Mouse (Mus musculus): ENCODE data around the gene Trappc2.
A peak's percentile ranks its signal among the peaks of the same experiment; 100 is the strongest.

Gene Trappc2

DNA sequence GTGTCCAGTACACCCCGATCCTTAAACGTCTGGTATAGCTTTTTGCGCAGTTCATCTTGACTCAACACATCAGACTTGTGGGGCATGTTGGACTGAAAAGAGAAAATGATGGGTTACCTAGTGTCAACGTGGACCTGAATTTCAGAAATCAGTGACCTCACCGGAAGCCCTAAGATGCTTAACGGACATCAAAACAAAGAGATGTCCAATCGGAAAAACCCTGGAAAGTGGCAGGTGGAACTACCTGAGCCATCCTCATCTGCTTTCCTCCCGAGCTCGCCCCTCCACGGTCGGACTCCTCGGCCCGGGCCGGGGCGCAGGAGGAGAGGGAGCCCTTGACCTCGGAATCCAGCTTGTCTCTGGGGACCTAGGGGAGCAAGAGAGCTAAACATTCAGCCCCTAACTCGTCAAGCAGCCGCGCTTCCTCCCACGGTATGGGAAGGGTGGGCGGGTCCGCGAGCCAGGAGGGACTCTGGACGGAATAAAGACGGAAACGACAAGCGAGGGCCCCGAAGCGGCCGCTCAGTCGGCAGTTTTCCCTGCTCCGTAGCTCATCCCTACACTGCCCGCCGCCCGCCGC is at the start of gene Trappc2:
Gene Trappc2 (plus strand): TSS at position 539 of the 580 bp plus-strand sequence.
- peak; percentile 58 for ATAC-seq (ENCODE audit: low TSS enrichment)

DNA sequence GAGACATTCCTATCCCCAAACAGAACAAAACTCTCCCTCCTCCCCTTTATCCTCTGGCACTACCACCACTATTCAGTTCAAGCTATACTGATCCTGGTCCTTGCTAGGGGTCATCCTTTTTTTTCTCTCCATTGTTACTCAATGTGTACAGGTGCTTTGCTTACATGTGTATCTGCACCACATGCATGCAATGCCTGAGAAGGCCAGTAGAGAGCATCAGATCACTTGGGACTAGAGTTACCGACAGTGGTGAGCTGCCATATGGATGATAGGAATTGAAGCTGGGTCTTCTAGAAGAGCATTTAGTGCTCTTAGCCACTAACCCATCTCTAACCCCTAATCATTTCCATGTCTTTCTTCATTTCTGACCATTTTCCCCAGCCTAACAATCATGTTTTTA is 46.6 kb upstream of the Trappc2 start:
- ATAC-seq (ENCODE audit: low TSS enrichment): no peak

DNA sequence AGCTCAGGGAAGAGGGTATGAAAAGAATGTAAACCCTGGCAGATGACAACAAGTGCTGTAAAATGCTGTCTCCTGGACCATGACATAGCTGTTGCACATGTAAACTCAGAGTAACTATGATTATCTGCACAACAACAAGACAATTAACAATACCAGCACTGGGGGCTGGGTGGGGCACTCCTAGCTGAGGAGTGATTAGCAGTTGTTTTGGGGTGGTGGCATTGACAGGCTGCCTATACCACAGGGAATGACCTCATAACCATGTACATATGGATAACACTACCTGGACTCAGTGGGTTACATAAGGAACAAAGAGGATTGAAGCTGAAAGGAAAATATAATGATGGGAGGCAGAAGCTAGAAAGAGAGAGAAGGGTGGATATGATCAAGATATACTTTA is 32.5 kb upstream of the Trappc2 start:
- ATAC-seq (ENCODE audit: low TSS enrichment): no peak

DNA sequence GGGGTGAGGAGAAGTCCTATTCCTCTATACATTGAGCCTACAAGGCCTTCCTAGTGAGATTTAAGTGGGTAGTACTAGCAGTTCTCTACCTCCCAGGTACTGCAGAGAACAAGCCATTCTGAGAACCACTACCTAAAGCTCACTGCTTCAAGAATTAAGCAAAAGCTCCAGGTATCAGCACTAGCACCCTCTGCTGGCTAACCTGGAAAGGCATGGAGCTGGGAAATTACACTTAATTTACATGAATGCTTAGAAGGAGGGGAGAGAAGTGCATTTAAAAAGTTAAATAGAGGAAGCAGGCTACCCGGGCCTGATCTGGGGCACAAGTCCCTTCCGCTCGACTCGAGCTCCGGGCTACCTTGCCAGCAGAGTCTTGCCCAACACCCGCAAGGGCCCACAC is 24.2 kb upstream of the Trappc2 start:
- ATAC-seq (ENCODE audit: low TSS enrichment): peak; percentile 80

DNA sequence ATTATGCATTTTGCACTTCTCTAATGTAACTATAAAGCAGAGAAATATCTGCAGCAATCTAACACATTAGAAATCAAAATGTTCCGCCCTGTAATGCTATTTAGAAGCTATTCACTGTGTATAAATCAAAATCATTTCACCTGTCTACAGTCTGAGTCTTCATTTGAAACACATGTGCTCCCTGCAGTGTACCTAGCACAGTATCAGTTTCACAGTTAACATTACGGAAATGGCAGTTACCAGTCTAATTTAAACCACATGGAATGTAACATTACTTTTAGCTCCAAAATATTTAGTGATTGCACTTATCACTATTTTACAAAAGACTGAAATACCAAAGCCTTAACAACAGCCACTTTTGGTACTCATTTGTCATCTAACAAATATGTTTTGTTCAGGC is 5.6 kb upstream of the Trappc2 start:
- ATAC-seq (ENCODE audit: low TSS enrichment): no peak

DNA sequence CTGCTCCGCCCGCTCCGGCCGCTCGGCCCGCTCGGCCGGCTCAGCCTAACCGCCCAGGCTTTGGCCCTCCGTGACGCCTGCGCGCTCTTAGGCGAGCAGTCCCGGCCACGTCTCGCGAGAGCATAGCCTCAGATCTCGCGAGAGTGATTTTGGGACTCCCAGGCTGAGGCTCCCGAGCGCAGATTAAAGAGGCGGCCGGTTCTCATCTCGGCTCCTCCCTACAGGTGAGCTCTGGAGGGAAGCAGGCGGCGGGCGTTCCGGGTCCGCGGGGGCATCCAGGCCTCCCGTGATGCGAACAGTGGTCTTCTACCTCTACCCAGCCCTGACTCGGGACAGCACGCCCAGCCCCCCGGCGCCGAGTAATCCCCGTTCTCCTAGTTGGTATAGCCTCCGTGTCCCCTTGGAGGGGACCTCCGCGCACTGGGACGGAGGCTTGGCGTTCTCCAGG is 266 bp downstream of the Trappc2 start, which contains the start of gene Ofd1:
Gene Ofd1 (minus strand): TSS at position 89 of the 448 bp plus-strand sequence.
- peak; percentile 98 for ATAC-seq (ENCODE audit: low TSS enrichment)

DNA sequence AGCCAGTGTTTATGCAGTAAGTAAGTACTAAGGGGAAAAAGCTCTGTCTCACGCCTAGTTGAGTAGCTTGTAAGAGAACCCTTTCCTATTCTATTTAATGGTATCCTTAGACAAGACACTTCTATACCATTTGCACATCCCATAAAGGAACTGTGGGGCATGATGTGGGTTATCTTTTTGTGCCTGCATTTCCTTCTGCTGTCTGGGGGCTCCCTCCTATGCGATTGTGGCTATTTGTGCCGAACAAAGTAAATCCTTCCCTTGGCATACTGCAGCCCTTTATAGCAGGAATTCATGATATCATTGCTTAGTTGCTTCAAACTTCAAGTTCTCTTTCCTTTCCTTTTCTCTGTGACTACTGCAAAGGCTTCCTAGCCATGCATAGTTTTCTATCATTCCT is 4.2 kb downstream of the Trappc2 start:
- ATAC-seq (ENCODE audit: low TSS enrichment): no peak

DNA sequence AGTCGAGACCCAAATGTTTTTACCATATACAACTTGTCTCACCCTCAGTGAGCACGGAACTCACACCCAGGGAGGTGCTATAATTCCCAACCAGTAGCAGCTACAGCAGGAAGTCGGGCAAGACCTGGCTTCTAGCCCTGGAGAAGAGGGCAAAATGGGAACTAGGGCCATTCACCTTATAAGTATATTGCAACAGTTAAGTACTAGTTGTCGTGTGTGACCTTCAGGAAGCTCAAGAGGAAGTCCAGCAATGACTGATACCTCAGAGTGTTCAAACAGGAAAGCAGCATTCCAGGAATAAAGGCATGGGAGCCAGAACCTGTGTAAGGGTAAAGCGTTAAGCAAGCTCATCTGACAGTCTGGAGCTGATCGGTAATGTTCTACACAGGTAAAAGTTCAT is 13.2 kb downstream of the Trappc2 start:
- no peak for ATAC-seq (ENCODE audit: low TSS enrichment)

DNA sequence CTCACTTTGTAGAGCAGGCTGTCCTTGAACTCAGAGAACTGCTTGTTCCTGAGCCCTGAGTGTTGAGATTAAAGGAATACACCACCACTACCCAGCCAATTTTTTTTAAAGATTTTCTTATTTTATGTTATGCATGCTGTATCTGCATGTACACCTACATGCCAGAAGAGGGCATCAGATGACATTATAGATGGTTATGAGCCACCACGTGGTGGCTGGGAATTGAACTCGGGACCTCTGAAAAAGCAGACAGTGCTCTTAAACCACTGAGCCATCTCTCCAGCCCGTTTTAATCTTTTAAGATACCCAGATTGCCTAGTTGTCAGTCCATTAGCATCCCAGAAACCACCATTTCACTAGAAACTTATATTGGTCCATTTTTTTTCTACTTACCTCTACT is 14.0 kb downstream of the Trappc2 start:
- no peak for ATAC-seq (ENCODE audit: low TSS enrichment)

DNA sequence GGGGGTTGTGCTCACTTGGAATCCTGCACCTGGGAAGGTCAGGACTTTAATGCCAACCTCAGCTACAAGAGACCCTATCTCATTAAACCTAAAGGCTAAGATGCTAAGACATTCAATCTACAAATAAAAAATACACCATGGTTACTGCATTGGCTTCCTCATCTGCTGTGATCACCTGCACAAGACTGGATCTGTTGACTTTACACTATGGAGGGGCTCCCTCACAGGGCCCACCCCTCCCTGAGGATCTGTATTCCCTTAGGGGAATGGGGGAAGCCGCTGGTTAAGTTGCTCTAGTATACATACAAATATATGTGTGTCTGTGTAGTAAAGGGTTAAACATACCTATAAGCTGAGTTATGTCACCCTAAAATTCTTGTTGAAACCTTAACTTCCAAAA is 15.2 kb downstream of the Trappc2 start:
- no peak for ATAC-seq (ENCODE audit: low TSS enrichment)

DNA sequence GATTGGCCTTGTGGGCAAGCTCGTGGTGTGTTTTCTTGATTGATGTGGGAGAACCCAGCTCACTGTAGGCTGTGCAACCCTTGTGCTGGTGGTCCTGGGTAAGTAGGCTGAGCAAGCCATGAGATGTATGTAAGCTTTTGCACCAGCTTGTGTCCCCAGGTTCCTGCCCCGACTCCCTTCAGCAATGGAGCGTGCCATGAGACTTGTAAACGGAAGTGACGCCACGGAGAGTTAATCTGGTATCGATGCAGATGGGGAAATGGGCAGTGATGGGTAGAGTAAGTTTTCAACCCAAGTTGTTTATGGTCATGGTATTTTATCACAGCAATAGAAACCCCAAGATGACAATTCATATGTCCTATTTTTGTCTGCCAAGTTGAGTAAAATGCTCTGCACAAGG is 27.9 kb downstream of the Trappc2 start:
- ATAC-seq (ENCODE audit: low TSS enrichment): no peak

DNA sequence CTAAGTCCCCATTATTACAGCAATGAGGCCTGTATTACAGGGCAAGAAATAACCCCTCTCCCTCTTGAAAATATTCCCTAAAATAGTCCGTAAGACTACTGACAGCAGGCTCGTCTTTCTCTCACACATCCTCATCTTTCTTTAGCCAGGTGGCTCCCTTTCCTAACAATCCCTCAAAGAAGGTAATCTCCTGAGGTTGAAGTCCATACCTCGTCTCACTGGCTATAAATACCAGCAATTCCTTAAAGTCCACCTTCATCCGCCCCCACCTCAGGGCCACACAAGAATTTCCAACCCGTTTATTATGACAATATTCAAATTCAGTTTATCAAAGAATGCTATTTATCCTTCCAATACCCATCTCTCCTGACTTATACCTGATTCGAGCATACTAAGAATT is 32.2 kb downstream of the Trappc2 start:
- ATAC-seq (ENCODE audit: low TSS enrichment): no peak

DNA sequence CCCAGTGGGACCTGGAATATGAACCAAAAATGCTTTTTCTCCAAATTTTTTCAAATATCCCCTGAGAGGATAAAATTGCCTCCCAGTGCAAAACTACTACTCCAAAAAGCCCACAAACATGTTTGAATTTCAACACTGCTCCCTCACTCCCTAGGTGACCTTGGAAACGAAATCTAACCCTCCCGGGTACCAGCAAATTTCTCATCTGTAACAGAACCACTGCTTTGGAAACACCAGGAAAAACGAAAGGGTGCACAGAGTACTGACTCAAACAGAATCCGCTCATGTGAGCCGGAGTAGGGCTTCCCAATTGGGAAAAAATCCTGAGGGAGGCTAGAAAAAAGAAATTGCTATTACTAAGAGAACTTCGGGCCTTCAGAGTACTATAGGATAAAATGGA is 37.0 kb downstream of the Trappc2 start:
- no peak for ATAC-seq (ENCODE audit: low TSS enrichment)

DNA sequence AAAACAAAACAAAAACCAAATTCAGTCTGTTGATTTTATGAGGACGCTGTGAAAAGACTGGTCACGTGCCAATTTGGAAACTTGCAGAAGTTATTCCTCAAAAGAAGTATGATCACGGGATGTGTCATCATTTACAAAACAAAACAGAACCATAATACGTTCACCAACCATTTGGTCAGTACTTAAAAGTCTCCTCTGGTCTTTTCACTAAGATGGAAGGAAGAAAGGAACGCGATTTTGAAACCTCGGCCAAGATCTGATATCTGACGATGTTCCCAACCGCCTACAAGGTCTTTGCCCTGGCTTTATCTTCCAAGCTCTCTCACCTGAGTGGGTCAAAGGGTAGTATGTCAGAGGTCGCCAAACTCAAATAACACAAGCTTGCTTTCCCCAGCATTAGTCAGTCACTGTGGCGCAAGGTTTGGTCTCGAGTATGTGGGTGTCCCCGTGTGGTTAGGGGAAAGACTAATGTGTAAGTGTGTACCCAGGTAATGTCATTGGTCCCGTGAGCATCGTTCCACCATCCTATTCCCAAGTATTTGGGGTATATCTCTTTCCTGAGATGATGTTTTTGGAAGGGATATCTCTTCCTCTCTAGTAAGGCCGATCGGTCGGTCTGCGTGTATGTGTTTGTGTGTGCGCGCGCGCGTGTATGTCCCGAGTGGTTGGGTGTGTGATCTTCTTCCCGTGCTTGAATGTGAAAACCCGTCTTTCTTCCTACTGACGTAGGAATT is 38.4 kb downstream of the Trappc2 start:
- ATAC-seq (ENCODE audit: low TSS enrichment): peak; percentile 55

DNA sequence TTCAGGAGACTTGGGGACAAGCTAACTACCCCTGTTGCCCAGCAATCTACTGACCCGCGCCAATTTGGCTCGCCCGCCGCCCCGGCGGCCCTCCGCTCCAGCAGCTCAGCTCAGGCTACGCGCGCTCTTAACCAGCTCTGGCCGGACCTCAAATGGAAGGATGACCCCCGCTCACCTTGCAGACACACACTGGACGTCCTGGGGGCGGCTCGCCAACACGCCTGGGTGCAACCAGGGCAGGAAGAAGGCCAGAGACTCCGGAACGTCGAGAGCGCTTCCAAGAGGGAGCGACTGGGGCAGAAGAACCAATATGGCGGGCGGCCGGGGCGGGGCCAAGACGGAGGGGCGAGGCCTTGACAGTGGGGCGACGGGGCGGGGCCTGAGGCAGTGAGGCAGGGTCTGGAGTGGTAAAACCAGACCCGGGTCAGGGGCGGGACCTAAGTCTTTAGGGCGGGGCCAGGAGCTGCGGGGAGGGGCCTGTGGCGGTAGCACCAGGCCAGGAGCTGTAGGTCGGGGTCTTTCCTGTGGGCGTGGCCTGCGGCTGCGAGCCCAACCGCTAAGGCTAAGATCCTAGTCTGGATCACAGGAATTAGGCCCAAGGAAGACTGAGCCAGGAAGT is 39.1 kb downstream of the Trappc2 start, which contains the start of gene Rab9:
Gene Rab9 (minus strand): TSS at position 503 of the 619 bp plus-strand sequence.
- peak; percentile 98 for ATAC-seq (ENCODE audit: low TSS enrichment)

DNA sequence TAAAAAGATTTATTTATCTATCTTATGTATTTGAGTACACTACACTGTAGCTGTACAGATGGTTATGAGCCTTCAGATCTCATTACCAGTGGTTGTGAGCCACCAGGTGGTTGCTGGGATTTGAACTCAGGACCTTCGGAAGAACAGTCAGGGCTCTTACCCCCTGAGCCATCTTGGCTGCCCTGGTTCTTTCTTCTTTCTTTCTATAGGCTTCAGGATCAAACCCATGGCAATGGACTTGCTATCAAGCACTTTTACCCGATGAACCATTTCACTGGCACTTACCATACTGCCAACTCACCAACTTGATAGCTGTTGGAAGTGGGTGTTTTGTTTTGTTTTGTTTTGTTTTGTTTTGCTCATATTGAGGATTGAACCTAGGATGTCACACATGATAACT is 54.7 kb downstream of the Trappc2 start:
- no peak for ATAC-seq (ENCODE audit: low TSS enrichment)

DNA sequence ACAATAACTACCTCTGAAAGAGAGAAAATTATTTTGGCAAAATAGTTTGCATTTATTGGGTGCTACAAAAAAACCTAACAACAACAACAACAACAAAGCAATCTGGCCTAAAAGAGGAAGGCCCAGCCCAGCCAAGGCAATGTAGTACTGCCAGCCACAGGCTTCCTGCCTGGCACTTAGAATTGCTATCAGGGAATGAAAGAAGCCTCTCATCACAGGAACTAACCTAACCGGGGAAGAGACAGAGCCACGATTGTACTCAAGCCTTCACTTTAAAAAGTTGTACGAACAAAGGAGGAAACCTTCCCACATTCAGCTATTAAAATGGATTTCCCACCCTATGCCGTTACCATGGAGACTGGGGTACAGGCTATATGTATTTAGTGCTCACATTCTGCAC is 57.4 kb downstream of the Trappc2 start:
- ATAC-seq (ENCODE audit: low TSS enrichment): no peak

DNA sequence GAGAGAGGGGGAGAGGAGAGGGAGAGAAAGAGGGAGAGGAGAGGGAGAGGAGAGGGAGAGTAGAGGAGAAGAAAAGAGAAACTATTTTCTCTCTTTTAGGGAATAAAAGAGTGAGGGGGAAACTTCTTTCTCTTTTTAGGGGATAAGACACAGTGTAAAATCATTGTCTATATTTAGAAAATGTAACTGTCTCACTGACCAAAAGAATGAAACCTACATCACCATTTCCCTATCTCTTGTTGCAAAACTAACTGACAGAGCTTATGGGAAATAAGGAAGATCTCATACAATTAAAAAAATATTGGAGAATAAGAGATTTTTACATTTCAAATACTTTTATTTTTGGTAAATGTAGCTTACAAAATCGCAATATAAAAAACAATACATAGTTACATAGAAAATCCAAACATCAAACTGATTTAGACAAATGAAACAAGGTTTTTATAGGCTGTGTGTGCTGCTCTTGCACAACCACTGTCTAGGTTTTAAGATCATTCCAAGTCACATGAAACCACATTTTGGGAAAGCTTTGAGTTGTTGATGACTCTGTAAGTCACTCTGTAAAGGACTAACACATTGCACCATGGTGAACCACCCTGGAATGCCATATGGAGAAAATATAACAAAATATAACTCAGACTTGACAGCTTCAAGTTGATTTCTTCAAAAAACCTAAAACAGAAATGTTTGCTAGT is 59.3 kb downstream of the Trappc2 start:
- ATAC-seq (ENCODE audit: low TSS enrichment): no peak
